Mouse (Mus musculus): ENCODE data around the gene Dse. TPM values are rescaled to one million over a fixed set of nuclear protein-coding genes. Genes with fewer than 3 reads are reported as not detected.
A peak's percentile ranks its signal among the peaks of the same experiment; 100 is the strongest.

The Dse gene
- polyA plus RNA-seq, 1 experiment from 2014 or later, result 31.4 TPM

DNA sequence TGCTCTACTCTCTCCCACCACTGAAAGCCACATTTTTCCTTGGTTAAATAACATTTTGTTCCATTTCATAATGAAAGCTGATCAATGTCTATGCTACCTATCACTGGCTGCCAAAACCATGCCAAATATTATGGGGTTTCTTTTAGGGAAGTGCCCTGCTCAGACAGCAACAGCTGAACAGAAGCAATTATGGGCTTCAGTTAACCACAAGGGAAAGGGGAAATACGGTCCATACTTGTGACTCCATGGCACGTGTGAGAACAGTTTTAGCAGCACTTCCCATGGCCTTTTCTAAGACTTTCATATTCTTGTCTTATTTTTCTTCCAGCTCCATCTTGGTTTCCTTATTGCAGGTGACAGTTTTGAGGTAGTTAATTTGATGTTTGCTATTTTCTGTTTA, 76.2 kb downstream of the Dse start:
- H3K27ac ChIP-seq (ENCODE audit: low read length), result no peak overlapping the region
- no peak for ATAC-seq (ENCODE audit: low read depth)
- no peaks in the 10 kb centered on the region for H3K9me3 ChIP-seq (ENCODE audit: control insufficient read depth, low read length)
- WGBS, result 58% methylated on average over 2 of the region's 2 CpGs
- H3K27me3 ChIP-seq (ENCODE audit: control insufficient read depth, insufficient read depth, low read depth, low read length), result no peaks in the 10 kb centered on the region
- H3K9ac ChIP-seq (ENCODE audit: low read length), result no peak overlapping the region
- no peak overlapping the region for H3K4me3 ChIP-seq (ENCODE audit: low read length)
- H3K4me1 ChIP-seq (replicated peaks; ENCODE audit: control insufficient read depth, insufficient read depth, low read length), result no peaks in the 10 kb centered on the region; the same call in 1 of the 2 replicates
- no peak overlapping the region for H3K4me2 ChIP-seq (ENCODE audit: low read depth, low read length)
- no peaks in the 10 kb centered on the region for H3K36me3 ChIP-seq (ENCODE audit: control insufficient read depth, insufficient read depth, low read length)

DNA sequence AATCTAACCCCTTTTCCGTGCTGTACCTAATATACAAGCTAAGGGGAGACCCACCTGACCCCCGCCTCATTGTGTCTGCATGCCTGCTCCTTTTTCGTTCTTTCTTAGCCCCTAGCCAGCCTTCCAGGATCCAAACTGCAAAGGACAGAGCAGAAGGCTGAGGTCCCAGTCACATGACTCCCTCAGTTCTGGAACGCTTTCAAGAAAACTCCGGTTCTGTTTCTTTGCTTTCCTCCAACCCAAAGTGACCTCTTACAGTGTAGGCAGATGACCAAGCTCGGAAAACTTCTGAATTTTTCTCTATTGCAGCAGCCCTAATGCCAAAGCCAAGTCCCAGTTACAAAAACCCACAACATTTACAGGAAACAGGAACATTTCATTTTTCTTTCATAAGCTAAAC, 79.1 kb downstream of the Dse start:
- Histone ChIP-seq H3K36me3 (ENCODE audit: control insufficient read depth, insufficient read depth, low read length) (no peaks in the 10 kb centered on the region), H3K27me3 (ENCODE audit: control insufficient read depth, insufficient read depth, low read depth, low read length) (no peaks in the 10 kb centered on the region), H3K4me2 (ENCODE audit: low read depth, low read length) (no peak overlapping the region), H3K4me3 (ENCODE audit: low read length) (no peak overlapping the region), H3K27ac (ENCODE audit: low read length) (no peak overlapping the region), H3K9me3 (ENCODE audit: control insufficient read depth, low read length) (no peaks in the 10 kb centered on the region), H3K4me1 (replicated peaks; ENCODE audit: control insufficient read depth, insufficient read depth, low read length) (no peaks in the 10 kb centered on the region; the same call in 1 of the 2 replicates), H3K9ac (ENCODE audit: low read length) (no peak overlapping the region)
- WGBS, result 72% methylated on average over 6 of the region's 6 CpGs
- ATAC-seq (ENCODE audit: low read depth), result no peak

GRCm38 (mm10) chr10:34127392-34128378, 79.8 kb downstream of the Dse start, which contains the start of gene Calhm6:
Calhm6 (minus strand) TSS chr10:34127984.
- Histone ChIP-seq H3K9me3 (ENCODE audit: control insufficient read depth, low read length) (no peaks in the 10 kb centered on the region), H3K4me2 (ENCODE audit: low read depth, low read length) (peak within 1 kb of the TSS; percentile 95), H3K4me3 (ENCODE audit: low read length) (peak within 1 kb of the TSS; percentile 62), H3K4me1 (replicated peaks; ENCODE audit: control insufficient read depth, insufficient read depth, low read length) (no peaks in the 10 kb centered on the region; the same call in 1 of the 2 replicates), H3K27ac (ENCODE audit: low read length) (no peak within 1 kb of the TSS), H3K36me3 (ENCODE audit: control insufficient read depth, insufficient read depth, low read length) (no peaks in the 10 kb centered on the region), H3K27me3 (ENCODE audit: control insufficient read depth, insufficient read depth, low read depth, low read length) (no peaks in the 10 kb centered on the region), H3K9ac (ENCODE audit: low read length) (peak within 1 kb of the TSS; percentile 66)
- ATAC-seq (ENCODE audit: low read depth), result peak; percentile 80
- 13% methylated on average over 44 of the region's 44 CpGs for WGBS

DNA sequence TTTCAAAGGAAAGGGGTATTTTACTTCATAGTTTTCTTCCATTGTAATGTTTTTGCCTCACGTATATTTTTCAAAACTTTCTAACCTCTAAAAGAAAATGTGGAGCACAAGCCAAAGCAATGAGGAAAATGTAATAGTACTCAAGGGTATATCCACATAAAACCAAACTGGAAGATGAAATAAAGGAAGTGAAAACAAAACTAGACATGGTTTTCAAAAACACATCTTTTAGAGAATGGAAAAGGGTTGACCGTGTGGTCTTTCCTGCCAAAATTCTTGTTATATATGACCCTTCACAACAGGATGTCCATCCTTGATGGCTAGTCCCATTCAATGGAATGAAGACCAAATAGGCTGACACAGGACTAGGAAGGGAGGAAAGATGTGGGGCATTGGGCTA, 89.1 kb downstream of the Dse start:
- H3K27me3 ChIP-seq (ENCODE audit: control insufficient read depth, insufficient read depth, low read depth, low read length), result no peaks in the 10 kb centered on the region
- no peaks in the 10 kb centered on the region for H3K4me1 ChIP-seq (replicated peaks; ENCODE audit: control insufficient read depth, insufficient read depth, low read length)
- WGBS, result 83% methylated on average over 2 of the region's 2 CpGs
- no peak overlapping the region for H3K4me2 ChIP-seq (ENCODE audit: low read depth, low read length)
- no peak for ATAC-seq (ENCODE audit: low read depth)
- H3K9ac ChIP-seq (ENCODE audit: low read length), result no peak overlapping the region
- no peaks in the 10 kb centered on the region for H3K9me3 ChIP-seq (ENCODE audit: control insufficient read depth, low read length)
- no peaks in the 10 kb centered on the region for H3K36me3 ChIP-seq (ENCODE audit: control insufficient read depth, insufficient read depth, low read length)
- H3K27ac ChIP-seq (ENCODE audit: low read length), result no peak overlapping the region
- no peak overlapping the region for H3K4me3 ChIP-seq (ENCODE audit: low read length)

DNA sequence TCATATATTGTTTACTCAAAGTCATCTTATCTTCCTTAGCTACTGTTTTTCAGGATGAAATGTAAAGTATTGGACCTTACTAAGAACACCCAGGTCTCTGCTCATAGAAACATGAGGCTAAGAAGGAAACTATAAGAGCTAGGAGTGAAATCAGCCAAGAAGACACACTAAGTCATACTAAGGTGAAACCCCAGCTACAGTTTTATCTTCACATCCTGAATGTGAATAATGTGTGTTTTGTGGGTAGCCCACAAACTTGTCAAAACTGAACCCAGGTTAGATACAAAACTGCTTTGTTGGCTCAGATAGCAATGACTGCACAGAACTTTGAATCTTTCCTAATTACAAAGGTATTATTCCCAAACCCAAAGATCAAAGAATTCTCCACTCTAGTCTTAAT, 89.7 kb downstream of the Dse start:
- Histone ChIP-seq H3K36me3 (ENCODE audit: control insufficient read depth, insufficient read depth, low read length) (no peaks in the 10 kb centered on the region), H3K4me1 (replicated peaks; ENCODE audit: control insufficient read depth, insufficient read depth, low read length) (no peaks in the 10 kb centered on the region), H3K4me2 (ENCODE audit: low read depth, low read length) (no peak overlapping the region), H3K9me3 (ENCODE audit: control insufficient read depth, low read length) (no peaks in the 10 kb centered on the region), H3K27me3 (ENCODE audit: control insufficient read depth, insufficient read depth, low read depth, low read length) (no peaks in the 10 kb centered on the region), H3K9ac (ENCODE audit: low read length) (no peak overlapping the region), H3K27ac (ENCODE audit: low read length) (no peak overlapping the region), H3K4me3 (ENCODE audit: low read length) (no peak overlapping the region)
- no peak for ATAC-seq (ENCODE audit: low read depth)

- ATAC-seq (ENCODE audit: low read depth), result no peak
- H3K27ac ChIP-seq (ENCODE audit: low read length), result no peak overlapping the region
- H3K4me3 ChIP-seq (ENCODE audit: low read length), result no peak overlapping the region
- H3K27me3 ChIP-seq (ENCODE audit: control insufficient read depth, insufficient read depth, low read depth, low read length), result no peaks in the 10 kb centered on the region
- no peaks in the 10 kb centered on the region for H3K36me3 ChIP-seq (ENCODE audit: control insufficient read depth, insufficient read depth, low read length)
- no peaks in the 10 kb centered on the region for H3K9me3 ChIP-seq (ENCODE audit: control insufficient read depth, low read length)
- H3K4me2 ChIP-seq (ENCODE audit: low read depth, low read length), result no peak overlapping the region
- 43% methylated on average over 3 of the region's 3 CpGs for WGBS
- H3K4me1 ChIP-seq (replicated peaks; ENCODE audit: control insufficient read depth, insufficient read depth, low read length), result no peaks in the 10 kb centered on the region
- no peak overlapping the region for H3K9ac ChIP-seq (ENCODE audit: low read length)
Measured at GRCm38 (mm10) chr10:34117131-34117530, 90.4 kb downstream of the Dse start.

DNA sequence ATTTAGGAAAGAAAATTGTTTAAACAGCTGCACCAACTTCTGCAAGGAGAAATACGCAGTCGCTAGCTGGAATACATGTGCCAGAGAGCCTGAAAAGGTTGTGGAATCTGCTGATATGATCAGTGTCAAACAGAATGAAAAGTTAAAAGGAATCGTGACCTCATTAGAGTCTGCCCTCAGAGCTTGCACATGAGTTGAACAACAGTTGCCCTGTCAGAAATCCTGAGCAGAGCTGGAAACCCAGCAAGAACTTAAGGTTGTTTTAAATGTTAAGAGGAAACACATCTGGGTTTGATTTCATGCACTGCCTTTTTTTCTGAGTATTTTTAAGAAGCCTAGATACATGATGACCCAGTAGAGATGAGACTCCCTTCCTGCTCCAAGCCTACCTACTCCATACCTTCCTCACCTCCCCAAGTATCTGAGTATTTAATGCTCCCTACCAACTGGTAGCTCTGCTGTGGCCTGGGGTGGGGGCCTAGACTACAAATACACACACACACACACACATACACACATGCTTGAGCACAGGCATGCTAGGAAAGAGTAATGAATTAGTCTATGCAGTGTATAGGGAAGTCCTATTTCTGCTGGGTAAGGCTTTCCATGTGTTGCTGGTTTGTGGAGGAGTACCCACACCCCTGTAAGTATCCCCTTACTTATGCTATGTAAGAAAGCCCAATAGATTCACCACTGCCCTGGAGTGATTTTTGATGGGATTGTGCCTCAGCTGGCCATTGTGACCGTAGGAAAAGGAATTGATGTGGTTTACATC, 95.4 kb downstream of the Dse start:
- Histone ChIP-seq H3K36me3 (ENCODE audit: control insufficient read depth, insufficient read depth, low read length) (no peaks in the 10 kb centered on the region), H3K9ac (ENCODE audit: low read length) (no peak overlapping the region), H3K27ac (ENCODE audit: low read length) (no peak overlapping the region), H3K27me3 (ENCODE audit: control insufficient read depth, insufficient read depth, low read depth, low read length) (no peaks in the 10 kb centered on the region), H3K4me2 (ENCODE audit: low read depth, low read length) (no peak overlapping the region), H3K4me3 (ENCODE audit: low read length) (no peak overlapping the region), H3K9me3 (ENCODE audit: control insufficient read depth, low read length) (no peaks in the 10 kb centered on the region), H3K4me1 (replicated peaks; ENCODE audit: control insufficient read depth, insufficient read depth, low read length) (no peaks in the 10 kb centered on the region)
- WGBS, result 53% methylated on average over 4 of the region's 4 CpGs
- no peak for ATAC-seq (ENCODE audit: low read depth)

DNA sequence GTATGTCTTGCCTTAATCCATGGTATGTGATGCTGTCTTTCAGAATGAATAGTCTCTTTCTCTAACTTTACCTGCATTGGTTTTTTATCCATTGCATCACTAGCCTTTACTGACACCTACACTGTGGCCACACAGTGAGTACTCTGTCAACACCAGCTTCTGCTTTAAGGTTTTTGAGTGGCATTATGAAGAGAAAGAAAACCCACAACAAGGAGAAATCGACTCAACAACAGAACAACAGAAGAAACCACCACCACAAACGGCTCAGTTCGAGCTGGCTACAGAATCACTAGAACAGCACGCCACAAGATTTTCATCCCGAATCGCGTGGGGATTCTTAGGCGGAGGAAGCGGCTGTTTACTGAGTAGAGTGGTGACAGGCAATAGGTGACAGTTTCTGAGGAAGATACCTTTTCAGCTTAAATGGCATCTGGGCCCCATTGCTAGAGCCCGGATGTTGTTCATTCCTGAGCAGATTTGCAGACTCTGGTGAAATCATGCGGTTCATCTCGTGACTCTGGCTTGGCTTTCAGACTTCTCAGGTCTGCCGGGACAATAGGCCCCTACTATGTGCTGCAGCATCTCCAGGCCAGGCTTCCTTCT, 96.6 kb downstream of the Dse start:
- no peak overlapping the region for H3K4me2 ChIP-seq (ENCODE audit: low read depth, low read length)
- no peak for ATAC-seq (ENCODE audit: low read depth)
- no peak overlapping the region for H3K4me3 ChIP-seq (ENCODE audit: low read length)
- no peak overlapping the region for H3K9ac ChIP-seq (ENCODE audit: low read length)
- no peak overlapping the region for H3K27ac ChIP-seq (ENCODE audit: low read length)
- no peaks in the 10 kb centered on the region for H3K9me3 ChIP-seq (ENCODE audit: control insufficient read depth, low read length)
- whole genome bisulfite sequencing, result 71% methylated on average over 13 of the region's 13 CpGs
- no peaks in the 10 kb centered on the region for H3K4me1 ChIP-seq (replicated peaks; ENCODE audit: control insufficient read depth, insufficient read depth, low read length)
- no peaks in the 10 kb centered on the region for H3K27me3 ChIP-seq (ENCODE audit: control insufficient read depth, insufficient read depth, low read depth, low read length)
- no peaks in the 10 kb centered on the region for H3K36me3 ChIP-seq (ENCODE audit: control insufficient read depth, insufficient read depth, low read length)
